Comparison of ENCODE assay signal across 12 mouse cellular contexts in genomic region chr4:63420143-63420920, GRCm38 (mm10). TPM values are rescaled to one million over a fixed set of nuclear protein-coding genes. Genes with fewer than 3 reads are reported as not detected.
DNase-seq lines count a peak whose midpoint lies in the region; ATAC-seq and TF ChIP-seq lines count a peak whose summit lies in the region.
"Had no signal": no experiment of that assay in that cellular context is flagged by ENCODE, and none has a peak within 500 bp of the region (broad histone marks: within the 10 kb centered on the region; RNA-seq: fewer than 3 reads in every experiment).

No protein-coding gene starts in this region.

- H3K4me3 ChIP-seq in hindbrain, postnatal 0 days (ENCODE audit: low read length) = no peak overlapping the region
- H3K4me3 ChIP-seq in hindbrain, embryonic 13.5 days = no peak overlapping the region
- H3K4me3 ChIP-seq: embryonic facial prominence, embryonic 15.5 days; layer of hippocampus, adult 2 months; liver, embryonic 15.5 days had no signal

- no peak overlapping the region for H3K27ac ChIP-seq in hindbrain, postnatal 0 days
- no peak overlapping the region for H3K27ac ChIP-seq in hindbrain, embryonic 13.5 days
- H3K27ac ChIP-seq: embryonic facial prominence, embryonic 15.5 days; layer of hippocampus, adult 2 months; liver, embryonic 15.5 days had no signal

- WGBS in hindbrain, postnatal 0 days = 52% methylated on average over 14 of the region's 14 CpGs
- 65% methylated on average over 14 of the region's 14 CpGs for WGBS in hindbrain, embryonic 13.5 days

- no peaks in the 10 kb centered on the region for H3K36me3 ChIP-seq in hindbrain, postnatal 0 days (ENCODE audit: insufficient read depth, low read length)
- no peaks in the 10 kb centered on the region; the same call in 1 of the 2 replicates for H3K36me3 ChIP-seq in hindbrain, embryonic 13.5 days
- H3K36me3 ChIP-seq: embryonic facial prominence, embryonic 15.5 days; liver, embryonic 15.5 days had no signal

- no peaks in the 10 kb centered on the region for H3K9me3 ChIP-seq in hindbrain, postnatal 0 days (ENCODE audit: low read length)
- no peaks in the 10 kb centered on the region for H3K9me3 ChIP-seq in hindbrain, embryonic 13.5 days
- H3K9me3 ChIP-seq: embryonic facial prominence, embryonic 15.5 days; liver, embryonic 15.5 days had no signal

- TF ChIP-seq CTCF in hindbrain, postnatal 0 days (IDR thresholded peaks at IDR 0.05; ENCODE audit: low read depth) = no peak
- no peak for TF ChIP-seq CTCF in brain, embryonic 14.5 days (IDR thresholded peaks at IDR 0.05; ENCODE audit: borderline replicate concordance, extremely low read depth, insufficient read depth, insufficient read length)

- DNase-seq in hindbrain, postnatal 0 days (ENCODE audit: low spot score) = peak; percentile 49
- DNase-seq in right cerebral cortex, postnatal 10 days (ENCODE audit: low spot score in 2 of 2) = peak; percentile 60 to 78
- DNase-seq in right cerebral cortex, adult 2 months (ENCODE audit: low spot score in 2 of 2) = no peak
- DNase-seq in brain, embryonic 14.5 days (ENCODE audit: low read depth) = peak; percentile 80
- peak; percentile 66 for DNase-seq in testis, postnatal 10 days (ENCODE audit: low spot score)
- DNase-seq: gastrocnemius, postnatal 36 days had no signal

- no peak overlapping the region for H3K9ac ChIP-seq in hindbrain, postnatal 0 days (replicated peaks; ENCODE audit: low read length)
- H3K9ac ChIP-seq in hindbrain, embryonic 13.5 days = no peak overlapping the region
- H3K9ac ChIP-seq: embryonic facial prominence, embryonic 15.5 days; liver, embryonic 15.5 days had no signal

- no peaks in the 10 kb centered on the region for H3K27me3 ChIP-seq in hindbrain, postnatal 0 days (ENCODE audit: insufficient read depth, low read length)
- H3K27me3 ChIP-seq in hindbrain, embryonic 13.5 days = no peaks in the 10 kb centered on the region
- H3K27me3 ChIP-seq: embryonic facial prominence, embryonic 15.5 days; liver, embryonic 15.5 days; Patski had no signal

- ATAC-seq in hindbrain, postnatal 0 days = no peak
- ATAC-seq in hindbrain, embryonic 13.5 days (ENCODE audit: low FRiP score) = no peak
- no peak for ATAC-seq in frontal cortex, adult (ENCODE audit: low TSS enrichment)
- ATAC-seq: Patski had no signal

- H3K4me1 ChIP-seq in hindbrain, postnatal 0 days (ENCODE audit: insufficient read depth, low read length) = no peaks in the 10 kb centered on the region
- H3K4me1 ChIP-seq in hindbrain, embryonic 13.5 days (replicated peaks) = peaks cover 12% of the 10 kb centered on the region
- H3K4me1 ChIP-seq: liver, embryonic 15.5 days had no signal

- H3K4me2 ChIP-seq in hindbrain, postnatal 0 days (ENCODE audit: low read depth, low read length) = no peak overlapping the region
- no peak overlapping the region for H3K4me2 ChIP-seq in hindbrain, embryonic 13.5 days
- H3K4me2 ChIP-seq: embryonic facial prominence, embryonic 15.5 days; liver, embryonic 15.5 days had no signal

- no peak for TF ChIP-seq POLR2A in brain, embryonic 14.5 days (IDR thresholded peaks at IDR 0.05; ENCODE audit: borderline replicate concordance, extremely low read depth, insufficient read depth, insufficient read length, poor library complexity, severe bottlenecking)

RNA-seq across cellular contexts. Expression of gene Akna, which starts 17.2 kb away (rescaled TPM):
- 7.2 and 8.1 TPM in 2 replicates for total RNA-seq in hindbrain, postnatal 0 days (2014; rRNA removed)
- 2.7 and 3.2 TPM in 2 replicates for polyA plus RNA-seq in hindbrain, postnatal 0 days (2015; fragmentation: Nextera tagmentation; extraction: Ambion mirVana)
- 6.0 and 6.2 TPM in 2 replicates for polyA plus RNA-seq in hindbrain, embryonic 13.5 days (2015; fragmentation: Nextera tagmentation; extraction: Ambion mirVana)
- 7.7 and 9.1 TPM in 2 replicates for polyA plus RNA-seq in brain, embryonic 14.5 days (2012; rRNA removed)

RNA-seq across cellular contexts. Expression of gene Orm2, which starts 58.1 kb away (rescaled TPM):
- total RNA-seq in hindbrain, postnatal 0 days (2014; rRNA removed) = not detected in 2 replicates
- not detected in 2 replicates for polyA plus RNA-seq in hindbrain, postnatal 0 days (2015; fragmentation: Nextera tagmentation; extraction: Ambion mirVana)
- not detected in 2 replicates for polyA plus RNA-seq in hindbrain, embryonic 13.5 days (2015; fragmentation: Nextera tagmentation; extraction: Ambion mirVana)
- polyA plus RNA-seq in brain, embryonic 14.5 days (2012; rRNA removed) = not detected in 2 replicates
- total RNA-seq: layer of hippocampus, adult 2 months had no signal
- polyA plus RNA-seq: liver, embryonic 15.5 days had no signal

Comparison
In these comparisons a context has a peak if more than half of its experiments do, and no peak if none do; other contexts are left out.
1. DNase-seq: peak in hindbrain, postnatal 0 days (single experiment), right cerebral cortex, postnatal 10 days (2 of 2), brain, embryonic 14.5 days (single experiment) and testis, postnatal 10 days (single experiment); none in right cerebral cortex, adult 2 months (0 of 2).